Mouse (Mus musculus): ENCODE results near the gene Ifng. TPM values are rescaled to one million over a fixed set of nuclear protein-coding genes. Genes with fewer than 3 reads are reported as not detected.
"Not testable (repeated sequence)": the region's sequence is repeated elsewhere in the genome, so short reads cannot be mapped to it uniquely, and the experiment has no call there.

The Ifng gene
- 0.46 TPM in 1 of 2 replicates, not detected in the other for total RNA-seq (2017)

GRCm38 (mm10) chr10:118440742-118441240, at the start of gene Ifng:
TSS of gene Ifng (plus strand) at chr10:118441046.
- ATAC-seq (replicated peaks; ENCODE audit: low read depth, poor library complexity, severe bottlenecking) = no peak

- ATAC-seq (replicated peaks; ENCODE audit: low read depth, poor library complexity, severe bottlenecking) = no peak
Observed at GRCm38 (mm10) chr10:118399917-118400316, 40.9 kb upstream of the Ifng start.

GRCm38 (mm10) chr10:118406463-118407221, 34.2 kb upstream of the Ifng start:
- ATAC-seq (replicated peaks; ENCODE audit: low read depth, poor library complexity, severe bottlenecking) = peak; percentile 96

GRCm38 (mm10) chr10:118411377-118411776, 29.5 kb upstream of the Ifng start:
- ATAC-seq (replicated peaks; ENCODE audit: low read depth, poor library complexity, severe bottlenecking) = peak; percentile 74

- no peak for ATAC-seq (replicated peaks; ENCODE audit: low read depth, poor library complexity, severe bottlenecking)
Observed at GRCm38 (mm10) chr10:118412774-118413173, 28.1 kb upstream of the Ifng start.

GRCm38 (mm10) chr10:118419000-118419425, 21.8 kb upstream of the Ifng start:
- peak; percentile 98 for ATAC-seq (replicated peaks; ENCODE audit: low read depth, poor library complexity, severe bottlenecking)

GRCm38 (mm10) chr10:118420896-118421295, 19.9 kb upstream of the Ifng start:
- no peak for ATAC-seq (replicated peaks; ENCODE audit: low read depth, poor library complexity, severe bottlenecking)

DNA sequence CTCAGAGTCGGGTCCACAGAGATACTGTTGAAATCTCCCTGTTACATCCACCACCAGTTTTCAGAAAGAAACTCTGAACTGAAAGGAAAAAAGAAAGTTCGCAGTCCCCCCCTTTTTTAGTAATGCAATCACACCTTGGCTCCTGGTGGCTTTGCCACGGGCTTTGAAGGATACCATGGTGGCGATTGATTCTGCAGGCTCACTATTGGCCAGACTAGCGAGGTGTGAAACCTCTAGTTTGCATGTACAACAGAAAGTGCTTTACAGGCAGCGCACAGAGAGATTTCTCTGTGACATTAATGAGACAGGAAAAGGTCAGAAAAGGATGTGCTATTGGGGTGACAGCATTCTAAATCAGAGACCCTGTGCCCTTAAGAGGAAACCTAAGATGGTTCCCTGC, 5.3 kb upstream of the Ifng start:
- ATAC-seq (replicated peaks; ENCODE audit: low read depth, poor library complexity, severe bottlenecking) = no peak

GRCm38 (mm10) chr10:118441898-118442297, 1.1 kb downstream of the Ifng start:
- 0 out of 2 replicates have a peak, but pooled peaks have one; percentile 54 for ATAC-seq (replicated peaks; ENCODE audit: low read depth, poor library complexity, severe bottlenecking)

DNA sequence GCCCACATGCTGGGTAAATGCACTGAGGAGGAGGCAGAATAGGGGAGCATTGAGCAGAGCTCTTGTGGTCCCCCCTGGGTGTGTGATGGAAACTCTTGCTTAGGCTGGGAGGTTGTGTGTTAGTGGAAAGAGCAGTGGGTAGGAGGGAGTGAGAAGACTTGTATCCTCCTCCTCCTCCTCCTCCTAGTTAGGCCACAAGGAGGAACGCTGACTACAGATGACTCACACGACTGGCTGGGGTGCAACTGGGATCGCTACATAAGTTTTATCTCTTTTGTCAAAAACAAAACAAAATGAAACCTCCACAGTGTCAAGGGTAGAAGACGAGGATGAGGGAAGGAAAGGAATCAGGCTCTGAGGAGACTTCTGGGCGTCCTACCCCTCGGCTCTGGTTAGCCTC, 2.2 kb downstream of the Ifng start:
- no peak for ATAC-seq (replicated peaks; ENCODE audit: low read depth, poor library complexity, severe bottlenecking)

GRCm38 (mm10) chr10:118445021-118445420, 4.2 kb downstream of the Ifng start:
- no peak for ATAC-seq (replicated peaks; ENCODE audit: low read depth, poor library complexity, severe bottlenecking)

GRCm38 (mm10) chr10:118445502-118445901, 4.7 kb downstream of the Ifng start:
- ATAC-seq (replicated peaks; ENCODE audit: low read depth, poor library complexity, severe bottlenecking) = no peak

GRCm38 (mm10) chr10:118445978-118446377, 5.1 kb downstream of the Ifng start:
- ATAC-seq (replicated peaks; ENCODE audit: low read depth, poor library complexity, severe bottlenecking) = no peak

DNA sequence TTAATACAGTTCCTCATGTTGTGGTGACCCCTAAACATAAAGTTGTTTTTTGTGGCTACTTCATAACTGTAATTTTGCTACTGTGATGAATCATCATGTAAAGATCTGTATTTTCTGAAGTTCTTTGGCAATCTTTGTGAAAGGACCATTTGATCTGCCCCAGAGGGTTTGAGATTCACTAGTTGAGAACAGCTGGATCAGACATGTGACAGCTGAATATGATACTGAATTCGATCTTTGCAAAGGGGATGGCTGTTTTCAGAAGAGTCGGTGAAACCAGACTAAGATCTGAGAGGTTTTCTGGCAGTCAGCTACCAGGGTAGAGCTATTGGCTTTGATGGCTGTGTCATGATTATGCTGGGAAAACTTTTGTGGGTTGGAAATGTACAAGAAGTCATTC, 10.9 kb downstream of the Ifng start:
- ATAC-seq (replicated peaks; ENCODE audit: low read depth, poor library complexity, severe bottlenecking) = no peak

DNA sequence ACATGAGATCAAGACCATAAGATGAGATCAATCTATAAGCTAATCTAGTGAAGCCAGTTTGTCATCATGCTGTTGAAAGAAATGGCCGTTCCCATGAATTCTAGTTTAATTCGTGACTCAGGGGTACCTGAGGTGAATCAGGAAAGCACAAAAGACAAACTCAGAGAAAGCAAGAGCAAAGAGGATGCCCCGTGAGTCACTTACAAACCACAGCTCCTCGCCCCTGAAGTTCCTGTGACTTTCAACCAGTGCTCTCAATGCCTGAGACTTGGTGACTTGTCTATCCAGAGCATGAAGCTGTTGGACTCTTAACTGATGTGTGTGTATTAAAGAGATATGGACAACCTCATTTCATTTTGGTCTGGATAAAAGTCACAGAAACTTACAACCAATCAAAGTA, 17.9 kb downstream of the Ifng start:
- ATAC-seq (replicated peaks; ENCODE audit: low read depth, poor library complexity, severe bottlenecking) = no peak

DNA sequence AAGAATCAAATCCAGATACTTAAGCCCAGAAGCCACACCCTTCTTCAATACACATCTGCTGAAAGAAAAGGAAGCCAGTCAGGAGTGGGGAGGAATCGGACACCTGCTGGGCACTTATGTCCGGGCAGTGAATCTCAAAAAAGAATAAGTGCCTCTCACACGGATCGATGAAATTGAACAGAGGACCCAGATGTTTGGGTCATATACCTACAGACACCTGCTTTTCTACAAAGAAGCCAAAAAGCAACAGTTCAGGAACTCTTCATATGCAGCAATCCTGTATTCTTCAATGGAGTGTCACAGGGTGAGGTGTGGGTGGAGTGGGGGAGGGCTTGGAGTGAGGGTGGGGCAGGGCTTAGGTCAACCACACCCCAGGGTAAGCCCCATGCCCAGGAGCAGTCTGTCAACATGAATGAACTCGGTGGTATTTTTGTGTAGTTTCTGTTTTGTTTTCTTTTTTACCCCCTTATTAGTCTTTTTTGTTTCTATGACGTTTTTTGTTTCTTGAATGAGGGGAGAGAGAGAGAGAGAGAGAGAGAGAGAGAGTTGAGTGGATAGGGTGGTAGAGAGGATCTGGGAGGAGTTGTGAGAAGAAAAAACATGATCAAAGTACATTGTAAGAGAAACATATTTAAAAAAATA, 20.4 kb downstream of the Ifng start:
- no peak for ATAC-seq (replicated peaks; ENCODE audit: low read depth, poor library complexity, severe bottlenecking)

- ATAC-seq (replicated peaks; ENCODE audit: low read depth, poor library complexity, severe bottlenecking) = no peak
Observed at GRCm38 (mm10) chr10:118466481-118466880, 25.6 kb downstream of the Ifng start.

- peak; percentile 20 for ATAC-seq (replicated peaks; ENCODE audit: low read depth, poor library complexity, severe bottlenecking)
Observed at GRCm38 (mm10) chr10:118469047-118469446, 28.2 kb downstream of the Ifng start.

- peak; percentile 91 for ATAC-seq (replicated peaks; ENCODE audit: low read depth, poor library complexity, severe bottlenecking)
Observed at GRCm38 (mm10) chr10:118470296-118470957, 29.6 kb downstream of the Ifng start.

- ATAC-seq (replicated peaks; ENCODE audit: low read depth, poor library complexity, severe bottlenecking) = not testable (repeated sequence)
Observed at GRCm38 (mm10) chr10:118472846-118473245, 32.0 kb downstream of the Ifng start.

- no peak for ATAC-seq (replicated peaks; ENCODE audit: low read depth, poor library complexity, severe bottlenecking)
Observed at GRCm38 (mm10) chr10:118476696-118477095, 35.9 kb downstream of the Ifng start.
